Mouse (Mus musculus) embryonic facial prominence, embryonic 11.5 days (tissue): ENCODE measurements around the gene Stim1. TPM values are rescaled to one million over a fixed set of nuclear protein-coding genes. Genes with fewer than 3 reads are reported as not detected.

Source experiments
- ATAC-seq: fragments of 200-750 bp; cut with Nextera tagmentation; replicated peaks from 2 replicates; pipeline ENCODE4 v1.8.0; 2017; ENCODE audit warnings: low read depth; ENCODE audit not compliant: insufficient number of reproducible peaks, low FRiP score, low TSS enrichment
- DNase-seq: peaks from one replicate; pipeline ENCODE4 v3.0.0-alpha.2; 2015; ENCODE audit warnings: low spot score
- H3K27ac ChIP-seq: fragments of 300-500 bp; sonication (generic); replicated peaks from 2 replicates; pipeline ENCODE4 v1.5.1; 2014; ENCODE audit warnings: mild to moderate bottlenecking, low read depth, low read length, control low read depth
- H3K27me3 ChIP-seq: fragments of 300-500 bp; sonication (generic); 2 replicates; pipeline ENCODE4 v1.6.1; 2014; ENCODE audit warnings: mild to moderate bottlenecking, low read length, moderate library complexity, mixed read lengths; ENCODE audit not compliant: control insufficient read depth, insufficient read depth
- H3K36me3 ChIP-seq: fragments of 300-500 bp; sonication (generic); replicated peaks from 2 replicates; pipeline ENCODE4 v1.6.1; 2014; ENCODE audit warnings: low read depth, mild to moderate bottlenecking, low read length, moderate library complexity, mixed read lengths; ENCODE audit not compliant: control insufficient read depth, insufficient read depth
- H3K4me1 ChIP-seq: fragments of 300-500 bp; sonication (generic); 2 replicates; pipeline ENCODE4 v1.6.1; 2014; ENCODE audit warnings: low read length, mixed read lengths; ENCODE audit not compliant: control insufficient read depth, insufficient read depth
- H3K4me2 ChIP-seq: fragments of 300-500 bp; sonication (generic); 2 replicates; pipeline ENCODE4 v1.6.1; 2014; ENCODE audit warnings: low read depth, mild to moderate bottlenecking, control low read depth, low read length, moderate library complexity
- H3K4me3 ChIP-seq: fragments of 300-500 bp; sonication (generic); 2 replicates; pipeline ENCODE4 v1.5.1; 2014; ENCODE audit warnings: low read depth, low read length, control low read depth
- H3K9ac ChIP-seq: fragments of 300-500 bp; sonication (generic); replicated peaks from 2 replicates; pipeline ENCODE4 v1.6.1; 2014; ENCODE audit warnings: mild to moderate bottlenecking, control low read depth, low read length
- H3K9me3 ChIP-seq: fragments of 300-500 bp; sonication (generic); replicated peaks from 2 replicates; pipeline ENCODE4 v1.6.1; 2016; ENCODE audit warnings: mild to moderate bottlenecking, low read length, inconsistent platforms, mixed read lengths; ENCODE audit not compliant: control insufficient read depth
- WGBS: fragments of 180-500 bp; shearing (Covaris S2); extraction: QIAGEN DNeasy Blood & Tissue Kit; methylation state at CpG from one replicate; pipeline ENCODE4 v1.1.7; 2014; 5-methylcytosine and 5-hydroxymethylcytosine counted together
- polyA plus RNA-seq: library from polyadenylated mRNA; unstranded; fragments of >200 nt; fragmentation: Nextera tagmentation; extraction: Ambion mirVana; gene quantifications from 2 replicates; pipeline ENCODE4 v1.2.1, GENCODE M21; 2014

Stim1 gene
- polyA plus RNA-seq, 1 experiment from 2014 or later, result 10.6 TPM

- H3K4me2 ChIP-seq, result no peak overlapping the region
Observed at GRCm38 (mm10) chr7:102486105-102486504, 218.5 kb downstream of the Stim1 start.

More at GRCm38 (mm10) chr7:102486105-102486504, 218.5 kb downstream of the Stim1 start:
- no peak for ATAC-seq
- H3K4me1 ChIP-seq, result no peaks in the 10 kb centered on the region
- no peak for DNase-seq
- H3K27ac ChIP-seq, result no peak overlapping the region
- H3K4me3 ChIP-seq, result no peak overlapping the region
- no peak overlapping the region for H3K9ac ChIP-seq
- no peaks in the 10 kb centered on the region for H3K36me3 ChIP-seq
- no peaks in the 10 kb centered on the region for H3K9me3 ChIP-seq
- WGBS, result 80% methylated on average over 1 of the region's 1 CpGs
- H3K27me3 ChIP-seq, result no peaks in the 10 kb centered on the region

Other genes starting within 250 kb of the Stim1 start
- 1.6 TPM in 2 replicates for gene Il18bp, start 249.1 kb upstream of the Stim1 start, polyA plus RNA-seq
- gene Rnf121, start 202.3 kb upstream of the Stim1 start, polyA plus RNA-seq, result 26.9 and 28.9 TPM in 2 replicates
- 23.0 and 23.8 TPM in 2 replicates for gene Xndc1, start 202.3 kb upstream of the Stim1 start, polyA plus RNA-seq
- gene Xntrpc, start 202.1 kb upstream of the Stim1 start, polyA plus RNA-seq, result 1.4 and 1.9 TPM in 2 replicates
- not detected in 2 replicates for gene Trpc2, start 184.7 kb upstream of the Stim1 start, polyA plus RNA-seq
- 0.96 and 1.1 TPM in 2 replicates for gene Art1, start 166.1 kb upstream of the Stim1 start, polyA plus RNA-seq
- gene Art5, start 158.3 kb upstream of the Stim1 start, polyA plus RNA-seq, result 1.7 and 1.9 TPM in 2 replicates
- gene Chrna10, start 151.0 kb upstream of the Stim1 start, polyA plus RNA-seq, result not detected in 2 replicates
- gene Nup98, start 57.6 kb upstream of the Stim1 start, polyA plus RNA-seq, result 47.9 and 49.0 TPM in 2 replicates
- gene Pgap2, start 57.6 kb upstream of the Stim1 start, polyA plus RNA-seq, result 70.1 and 73.5 TPM in 2 replicates
- gene Rhog, start 11.8 kb upstream of the Stim1 start, polyA plus RNA-seq, result 48.6 and 51.0 TPM in 2 replicates
- gene Rrm1, start 173.9 kb downstream of the Stim1 start, polyA plus RNA-seq, result 242 and 246 TPM in 2 replicates
- gene Olfr543, start 213.9 kb downstream of the Stim1 start, polyA plus RNA-seq, result 0.25 and 0.67 TPM in 2 replicates
- 0.06 TPM in 1 of 2 replicates, not detected in the other for gene Olfr544, start 220.5 kb downstream of the Stim1 start, polyA plus RNA-seq
- gene Olfr545, start 231.8 kb downstream of the Stim1 start, polyA plus RNA-seq, result not detected in 2 replicates